Mouse (Mus musculus) hindbrain, embryonic 13.5 days (tissue): ENCODE measurements at regions not wholly inside any gene's neighbourhood (a gene's known extent, or its start where the extent isn't known, plus 50 kb on each side); places are given as distances from the start of the nearest gene placed in this dataset.

Experiments
- ATAC-seq: fragments of 200-750 bp; cut with Nextera tagmentation; 2 replicates; pipeline ENCODE4 v1.8.0; 2017; ENCODE audit warnings: moderate TSS enrichment; ENCODE audit not compliant: low FRiP score
- H3K27ac ChIP-seq: fragments of 300-500 bp; sonication (generic); 2 replicates; pipeline ENCODE4 v1.5.1; 2015; ENCODE audit warnings: inconsistent platforms, mild to moderate bottlenecking, moderate library complexity
- H3K27me3 ChIP-seq: fragments of 300-500 bp; sonication (generic); 2 replicates; pipeline ENCODE4 v1.6.1; 2015; ENCODE audit warnings: mild to moderate bottlenecking, inconsistent platforms
- H3K36me3 ChIP-seq: fragments of 300-500 bp; sonication (generic); 2 replicates; pipeline ENCODE4 v1.6.1; 2015; ENCODE audit warnings: mild to moderate bottlenecking, inconsistent platforms
- H3K4me1 ChIP-seq: fragments of 300-500 bp; sonication (generic); replicated peaks from 2 replicates; pipeline ENCODE4 v1.6.1; 2015; ENCODE audit warnings: inconsistent platforms
- H3K4me2 ChIP-seq: fragments of 300-500 bp; sonication (generic); 2 replicates; pipeline ENCODE4 v1.6.1; 2015; ENCODE audit warnings: inconsistent platforms, mild to moderate bottlenecking, moderate library complexity
- H3K4me3 ChIP-seq: fragments of 300-500 bp; sonication (generic); 2 replicates; pipeline ENCODE4 v1.5.1; 2015; ENCODE audit warnings: mild to moderate bottlenecking, inconsistent platforms
- H3K9ac ChIP-seq: fragments of 300-500 bp; sonication (generic); 2 replicates; pipeline ENCODE4 v1.6.1; 2015; ENCODE audit warnings: mild to moderate bottlenecking, inconsistent platforms
- H3K9me3 ChIP-seq: fragments of 300-500 bp; sonication (generic); 2 replicates; pipeline ENCODE4 v1.6.1; 2016; ENCODE audit warnings: inconsistent platforms
- WGBS: fragments of 180-500 bp; shearing (Covaris S2); methylation state at CpG from one replicate; pipeline ENCODE4 v1.1.7; 2015; 5-methylcytosine and 5-hydroxymethylcytosine counted together

DNA sequence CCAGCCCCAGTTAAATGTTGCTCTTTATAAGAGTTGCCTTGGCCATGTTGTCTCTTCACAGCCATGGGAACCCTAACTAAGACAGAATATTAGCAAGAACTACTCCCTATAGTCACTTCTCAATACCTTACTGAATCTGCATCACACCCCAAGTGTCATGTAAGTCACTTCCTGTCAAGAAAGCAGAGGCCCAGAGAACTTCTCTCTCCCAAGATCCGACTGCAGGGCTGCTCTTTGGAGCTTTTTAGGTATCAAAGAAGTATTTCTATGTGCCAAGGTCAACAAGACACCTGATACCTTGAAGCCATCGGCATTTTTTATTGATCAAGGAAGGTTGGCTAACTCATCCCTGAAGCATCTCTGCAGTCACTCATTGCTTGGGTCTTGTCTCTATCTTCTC is 72.0 kb upstream of the Rap1b start:
- Histone ChIP-seq H3K36me3 (no peaks in the 10 kb centered on the region), H3K4me3 (no peak overlapping the region), H3K4me2 (no peak overlapping the region), H3K9ac (no peak overlapping the region), H3K27me3 (no peaks in the 10 kb centered on the region), H3K4me1 (no peaks in the 10 kb centered on the region), H3K9me3 (no peaks in the 10 kb centered on the region), H3K27ac (no peak overlapping the region)
- WGBS: 75% methylated on average over 2 of the region's 2 CpGs
- no peak for ATAC-seq

DNA sequence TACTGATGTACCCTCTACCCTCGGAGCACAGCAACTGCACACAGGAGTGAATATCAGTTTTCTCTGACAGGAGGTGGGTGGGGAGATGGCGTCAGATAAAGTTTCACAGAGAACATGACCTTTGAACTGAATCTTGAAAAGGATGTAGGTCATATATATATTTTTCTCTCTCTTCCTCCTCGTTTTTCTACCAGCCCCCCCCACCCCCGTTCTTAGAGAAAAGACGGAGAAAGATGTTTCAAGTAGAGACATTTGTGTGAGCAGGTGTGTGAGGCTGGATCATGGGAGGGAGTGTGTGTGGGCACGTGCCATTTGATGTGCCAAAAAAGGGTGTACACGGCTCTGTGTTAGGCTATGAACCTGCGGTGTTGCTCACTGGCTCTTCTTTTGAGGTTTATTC is 72.8 kb upstream of the Rap1b start:
- Histone ChIP-seq H3K4me3 (no peak overlapping the region), H3K9ac (no peak overlapping the region), H3K4me2 (no peak overlapping the region), H3K27me3 (no peaks in the 10 kb centered on the region), H3K9me3 (no peaks in the 10 kb centered on the region), H3K27ac (no peak overlapping the region), H3K4me1 (no peaks in the 10 kb centered on the region), H3K36me3 (no peaks in the 10 kb centered on the region)
- no peak for ATAC-seq
- WGBS: 85% methylated on average over 8 of the region's 8 CpGs

DNA sequence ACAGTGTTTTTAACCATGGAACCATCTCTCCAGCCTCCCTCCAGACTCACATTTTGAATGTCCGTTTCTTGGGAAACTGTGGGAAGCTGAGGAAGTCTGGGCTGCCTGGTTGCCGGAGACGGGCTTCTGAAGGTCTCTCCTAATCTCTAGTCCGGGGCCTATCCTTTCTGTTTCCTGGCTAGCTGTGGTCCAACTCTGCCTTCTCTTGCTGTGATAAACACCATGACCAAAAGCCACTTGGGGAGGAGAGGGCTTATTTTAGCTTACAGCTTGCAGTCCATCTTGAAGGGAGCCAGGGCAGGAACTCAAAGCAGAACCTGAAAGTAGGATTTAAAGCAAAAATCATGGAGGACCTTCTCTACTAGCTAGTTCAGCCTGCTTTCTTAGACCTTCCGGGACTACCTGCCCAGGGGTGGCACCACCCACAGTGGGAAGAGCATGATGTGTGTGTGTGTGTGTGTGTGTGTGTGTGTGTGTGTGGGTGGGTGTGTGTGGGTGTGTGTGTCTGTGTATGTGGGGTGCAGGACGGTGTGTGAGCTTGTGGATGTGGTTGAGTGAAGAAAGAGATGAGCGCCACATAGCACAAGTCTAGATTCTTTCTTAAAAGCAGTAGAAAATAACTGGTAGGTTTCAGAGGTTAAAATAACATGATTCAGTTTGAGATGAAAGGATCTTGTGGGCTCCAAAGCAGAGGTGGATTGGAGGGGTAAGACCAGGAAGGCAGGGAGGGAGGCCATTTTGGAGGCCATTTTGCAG is 73.5 kb upstream of the Rap1b start:
- Histone ChIP-seq H3K9me3 (no peaks in the 10 kb centered on the region), H3K4me1 (no peaks in the 10 kb centered on the region), H3K9ac (no peak overlapping the region), H3K4me3 (no peak overlapping the region), H3K27me3 (no peaks in the 10 kb centered on the region), H3K27ac (no peak overlapping the region), H3K4me2 (no peak overlapping the region), H3K36me3 (no peaks in the 10 kb centered on the region)
- WGBS: 89% methylated on average over 7 of the region's 7 CpGs
- no peak for ATAC-seq

DNA sequence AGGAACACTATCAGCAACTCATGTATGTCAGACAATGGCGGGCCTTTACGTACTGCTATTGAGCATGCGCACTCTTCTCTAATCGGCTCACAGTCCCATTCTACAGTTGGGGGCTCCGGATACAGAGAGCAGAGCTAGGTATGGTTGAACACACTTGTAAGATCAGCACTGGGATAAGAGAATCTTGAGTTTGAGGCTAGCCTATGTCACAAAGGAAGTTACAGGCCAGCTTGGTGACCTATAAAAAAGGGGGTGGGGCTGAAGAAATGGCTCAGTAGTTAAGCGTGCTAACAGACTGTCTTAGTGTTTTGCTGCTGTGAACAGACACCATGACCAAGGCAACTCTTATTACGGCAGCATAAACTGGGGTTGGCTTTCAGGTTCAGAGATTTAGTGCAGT is 79.4 kb upstream of the Rap1b start:
- Histone ChIP-seq H3K4me3 (no peak overlapping the region), H3K27ac (no peak overlapping the region), H3K9ac (no peak overlapping the region), H3K27me3 (no peaks in the 10 kb centered on the region), H3K4me1 (no peaks in the 10 kb centered on the region), H3K36me3 (no peaks in the 10 kb centered on the region), H3K9me3 (no peaks in the 10 kb centered on the region), H3K4me2 (no peak overlapping the region)
- WGBS: 95% methylated on average over 7 of the region's 7 CpGs
- ATAC-seq: no peak

DNA sequence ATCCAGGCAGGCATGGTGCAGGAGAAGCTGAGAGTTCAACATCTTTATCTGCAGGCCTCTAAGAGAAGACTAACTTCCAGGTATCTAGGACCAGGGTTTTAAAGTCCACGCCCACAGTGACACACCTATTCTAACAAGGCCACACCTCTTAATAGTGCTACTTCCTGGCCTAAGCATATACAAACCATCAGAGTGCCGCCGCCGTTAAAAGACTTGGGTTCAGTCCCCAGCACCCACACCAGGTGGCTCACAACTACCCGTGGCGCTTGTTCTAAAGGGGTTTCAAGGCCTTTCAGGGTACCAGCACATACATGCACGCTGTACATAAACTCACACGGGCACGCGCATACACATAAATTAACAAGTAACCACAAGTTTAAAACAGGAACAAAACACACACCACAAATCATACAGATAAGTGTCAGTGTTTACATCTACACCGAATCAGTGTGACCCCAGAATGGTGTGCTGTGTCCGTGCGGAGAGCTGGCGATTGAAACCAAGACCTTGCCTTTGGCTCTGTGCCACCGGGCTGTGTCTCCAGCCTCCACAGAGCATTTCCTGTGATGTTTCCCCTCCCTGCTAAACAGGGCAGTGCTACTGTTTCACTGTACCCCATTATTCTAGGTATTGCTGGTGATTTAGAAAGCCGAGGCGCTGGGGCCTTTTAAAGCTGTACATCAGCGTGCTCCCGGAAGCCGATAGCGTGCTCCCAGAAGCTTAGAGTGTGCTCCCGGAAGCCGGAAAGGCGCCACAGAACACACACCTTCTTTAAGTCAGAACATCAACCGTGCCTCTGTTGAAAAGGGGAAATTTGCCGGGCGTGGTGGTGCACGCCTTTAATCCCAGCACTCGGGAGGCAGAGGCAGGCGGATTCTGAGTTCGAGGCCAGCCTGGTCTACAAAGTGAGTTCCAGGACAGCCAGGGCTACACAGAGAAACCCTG is 80.0 kb upstream of the Rap1b start:
- H3K4me2 ChIP-seq: no peak overlapping the region
- H3K27ac ChIP-seq: no peak overlapping the region
- no peaks in the 10 kb centered on the region for H3K4me1 ChIP-seq
- WGBS: 94% methylated on average over 31 of the region's 31 CpGs
- no peaks in the 10 kb centered on the region for H3K36me3 ChIP-seq
- H3K27me3 ChIP-seq: no peaks in the 10 kb centered on the region
- H3K4me3 ChIP-seq: no peak overlapping the region
- no peak overlapping the region for H3K9ac ChIP-seq
- H3K9me3 ChIP-seq: no peaks in the 10 kb centered on the region
- ATAC-seq: no peak

DNA sequence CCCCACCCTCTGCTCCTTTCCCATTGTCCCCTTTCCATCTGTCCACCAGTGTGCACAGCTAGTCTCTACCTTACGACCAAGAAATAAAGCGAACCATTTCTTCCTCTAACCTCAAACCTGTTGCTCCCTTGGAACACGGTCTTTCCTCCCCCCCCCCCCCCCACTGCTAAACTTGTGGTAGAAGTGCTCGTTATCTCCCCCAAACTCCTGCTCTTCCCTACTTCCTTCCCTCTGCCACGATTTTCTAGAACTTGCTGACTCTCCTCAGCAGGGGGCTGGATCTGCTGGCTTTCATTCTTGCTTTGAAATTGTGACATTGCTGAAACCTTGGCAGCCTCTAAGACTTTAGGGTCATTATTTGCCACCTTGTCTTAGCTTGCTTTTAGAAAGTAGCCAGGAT is 83.2 kb upstream of the Rap1b start:
- Histone ChIP-seq H3K27ac (no peak overlapping the region), H3K4me1 (no peaks in the 10 kb centered on the region), H3K4me3 (no peak overlapping the region), H3K36me3 (no peaks in the 10 kb centered on the region), H3K27me3 (no peaks in the 10 kb centered on the region), H3K9me3 (no peaks in the 10 kb centered on the region), H3K9ac (no peak overlapping the region), H3K4me2 (no peak overlapping the region)
- WGBS: 70% methylated on average over 5 of the region's 5 CpGs
- ATAC-seq: no peak

DNA sequence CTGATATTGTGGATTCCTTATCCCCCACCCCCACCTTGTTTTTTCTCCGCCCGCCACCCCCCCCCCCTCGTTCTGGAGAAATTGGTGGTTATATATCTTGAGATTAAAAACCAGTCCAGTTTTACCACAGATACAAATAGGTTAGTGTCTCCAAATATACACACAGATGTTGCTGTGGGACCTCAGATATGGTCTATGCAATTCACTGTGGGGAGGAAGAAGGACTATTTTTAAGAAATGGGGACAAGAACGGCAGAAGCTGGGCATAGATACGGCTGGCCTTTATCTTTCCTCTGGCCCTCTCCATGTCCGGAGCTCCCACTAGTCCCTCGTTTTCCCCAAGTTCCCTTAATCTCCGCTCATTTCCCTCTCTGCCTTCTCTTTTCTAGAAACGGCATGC is 89.0 kb upstream of the Rap1b start:
- Histone ChIP-seq H3K27ac (no peak overlapping the region), H3K9me3 (no peaks in the 10 kb centered on the region), H3K36me3 (no peaks in the 10 kb centered on the region), H3K4me1 (no peaks in the 10 kb centered on the region), H3K9ac (no peak overlapping the region), H3K4me2 (no peak overlapping the region), H3K4me3 (no peak overlapping the region), H3K27me3 (no peaks in the 10 kb centered on the region)
- no peak for ATAC-seq
- WGBS: 87% methylated on average over 9 of the region's 9 CpGs

DNA sequence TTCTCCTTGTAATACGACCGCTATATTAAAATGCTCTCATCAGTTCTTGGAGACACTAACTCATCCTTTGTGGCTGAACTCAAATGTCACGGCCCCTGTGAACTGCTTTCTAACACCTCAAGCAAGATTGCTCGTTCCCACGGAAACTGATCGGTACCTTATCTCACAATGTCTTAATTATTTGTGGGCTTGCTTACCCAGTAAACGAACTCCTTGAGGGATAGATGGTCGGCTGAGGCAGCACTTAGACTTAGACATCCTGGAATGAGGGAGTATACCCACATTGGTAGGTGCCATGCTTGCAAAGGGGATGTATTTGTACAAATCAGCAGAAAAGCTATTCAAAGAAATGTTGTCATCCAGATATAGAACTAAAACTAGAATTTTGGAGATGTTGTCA is 92.9 kb upstream of the Rap1b start:
- ATAC-seq: no peak
- 69% methylated on average over 8 of the region's 8 CpGs for WGBS
- H3K4me2 ChIP-seq: no peak overlapping the region

DNA sequence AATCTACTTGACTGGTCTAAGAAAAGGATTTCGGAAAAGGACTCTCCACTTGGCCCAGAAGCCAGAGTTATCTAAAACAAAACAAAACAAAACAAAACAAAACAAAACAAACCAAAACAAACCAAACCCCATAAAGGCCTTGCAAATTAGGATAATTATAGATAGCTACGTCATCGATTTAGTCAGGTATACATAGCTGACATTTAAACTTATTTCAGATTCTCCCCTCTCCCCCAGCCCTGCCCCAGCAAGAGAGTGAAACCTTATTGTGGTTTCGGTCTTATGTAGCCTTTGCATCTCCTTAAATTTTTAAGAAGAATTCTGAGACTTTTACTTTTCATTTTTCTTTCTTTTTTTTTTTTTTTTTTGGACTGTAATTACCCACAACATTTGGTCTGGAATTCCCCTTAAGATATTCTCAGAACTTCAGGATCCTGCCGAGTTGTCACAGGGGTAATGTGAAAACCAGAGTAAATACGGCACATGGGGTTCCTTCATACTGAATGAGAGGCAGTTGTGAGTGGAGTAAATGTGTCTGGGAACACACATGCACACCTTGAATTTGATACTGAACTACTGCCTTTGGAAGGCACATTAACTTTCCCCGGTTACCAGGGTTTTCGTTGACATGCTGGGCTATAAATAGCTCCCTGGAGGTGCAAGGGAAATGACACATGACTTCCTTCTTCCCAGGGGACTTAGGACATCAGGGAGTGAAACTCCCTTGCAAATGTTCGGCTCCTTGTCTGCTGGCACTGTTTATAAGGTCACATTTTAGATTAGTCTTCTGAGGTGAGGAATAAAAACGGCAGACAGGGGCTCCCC is 94.8 kb upstream of the Rap1b start:
- 62% methylated on average over 10 of the region's 10 CpGs for WGBS
- peak overlapping the region; percentile 58 for H3K27ac ChIP-seq
- no peak for ATAC-seq
- H3K27me3 ChIP-seq: no peaks in the 10 kb centered on the region
- H3K9ac ChIP-seq: no peak overlapping the region
- H3K4me2 ChIP-seq: no peak overlapping the region
- H3K9me3 ChIP-seq: no peaks in the 10 kb centered on the region
- H3K36me3 ChIP-seq: no peaks in the 10 kb centered on the region
- H3K4me3 ChIP-seq: no peak overlapping the region
- H3K4me1 ChIP-seq: peaks cover 12% of the 10 kb centered on the region

More for the DNA sequence above, 92.9 kb upstream of the Rap1b start:
- no peak overlapping the region for H3K9ac ChIP-seq
- H3K27me3 ChIP-seq: no peaks in the 10 kb centered on the region
- H3K9me3 ChIP-seq: no peaks in the 10 kb centered on the region
- no peaks in the 10 kb centered on the region for H3K36me3 ChIP-seq
- H3K27ac ChIP-seq: no peak overlapping the region
- peaks cover 12% of the 10 kb centered on the region for H3K4me1 ChIP-seq
- H3K4me3 ChIP-seq: no peak overlapping the region

DNA sequence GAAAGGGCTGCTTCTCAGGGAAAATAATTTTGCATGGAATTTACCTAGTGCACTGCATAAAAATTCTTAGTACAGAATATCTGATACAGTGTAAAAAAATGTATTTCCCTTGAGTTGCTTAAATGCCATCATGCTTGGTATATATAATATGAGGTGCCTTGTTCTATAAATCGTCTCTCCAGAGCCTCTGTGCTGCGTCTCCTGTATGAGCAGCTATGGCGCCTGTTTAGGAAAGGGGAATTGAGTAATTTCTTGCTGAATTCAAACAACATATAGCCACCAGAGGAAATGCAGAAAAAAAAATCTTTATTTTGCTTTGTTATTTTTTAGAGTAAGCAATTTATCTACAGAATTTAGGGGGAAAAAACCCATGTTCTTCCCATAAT is 95.4 kb upstream of the Rap1b start:
- Histone ChIP-seq H3K4me3 (no peak overlapping the region), H3K4me1 (peaks cover 12% of the 10 kb centered on the region), H3K4me2 (no peak overlapping the region), H3K36me3 (no peaks in the 10 kb centered on the region), H3K9ac (no peak overlapping the region), H3K9me3 (no peaks in the 10 kb centered on the region), H3K27ac (peak overlapping the region; percentile 58), H3K27me3 (no peaks in the 10 kb centered on the region)
- no peak for ATAC-seq
- WGBS: 64% methylated on average over 3 of the region's 3 CpGs

DNA sequence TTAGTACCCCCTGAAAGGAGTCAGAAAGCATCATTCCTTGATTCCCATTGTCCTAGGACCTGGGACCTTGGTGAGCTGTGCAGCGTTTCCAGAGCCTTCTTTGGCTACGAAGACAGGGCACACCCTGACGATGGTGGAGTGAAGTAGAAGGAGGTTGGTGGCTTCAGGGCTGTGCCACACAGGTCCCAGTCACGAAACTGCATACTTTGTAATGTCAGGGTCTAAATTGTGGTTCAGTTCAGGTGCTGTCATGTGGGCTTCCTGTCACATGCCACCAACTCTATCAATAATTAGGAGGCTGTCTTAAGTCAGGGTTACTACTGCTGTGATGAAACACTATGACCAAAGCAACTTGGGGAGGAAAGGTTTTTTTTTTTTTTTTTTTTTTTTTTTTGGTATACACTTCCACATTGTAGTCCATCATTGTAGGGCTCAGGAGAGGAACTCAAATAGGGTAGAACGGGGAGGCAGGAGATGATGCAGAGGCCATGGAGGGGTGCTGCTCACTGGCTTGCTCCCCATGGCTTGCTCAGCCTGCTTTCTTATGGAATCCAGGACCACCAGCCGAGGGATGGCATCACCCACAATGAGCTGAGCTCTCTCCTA is 98.0 kb upstream of the Rap1b start:
- Histone ChIP-seq H3K27ac (no peak overlapping the region), H3K36me3 (no peaks in the 10 kb centered on the region), H3K27me3 (no peaks in the 10 kb centered on the region), H3K9ac (no peak overlapping the region), H3K4me1 (peaks cover 12% of the 10 kb centered on the region), H3K4me3 (no peak overlapping the region), H3K9me3 (no peaks in the 10 kb centered on the region), H3K4me2 (no peak overlapping the region)
- ATAC-seq: no peak
- WGBS: 83% methylated on average over 6 of the region's 6 CpGs

DNA sequence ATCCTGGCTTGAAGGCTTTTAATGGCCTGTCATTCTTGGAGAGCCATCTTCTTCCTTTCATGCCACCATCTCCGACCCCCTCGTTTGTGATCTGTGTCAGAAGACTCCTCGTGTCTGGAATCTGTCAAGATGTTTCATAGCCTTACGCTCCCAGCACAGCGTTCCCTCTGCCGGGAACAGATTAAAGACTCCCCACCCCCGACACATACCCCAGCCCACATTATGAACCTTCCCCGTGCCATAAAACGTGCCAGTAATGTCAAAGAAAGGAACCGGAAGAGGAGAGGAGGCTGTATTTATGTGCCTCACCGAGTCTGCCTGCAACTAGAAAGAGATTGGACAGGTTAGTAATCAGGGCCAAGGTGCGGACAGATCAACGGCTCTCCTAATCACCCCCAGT is 101.4 kb upstream of the Rap1b start:
- Histone ChIP-seq H3K27ac (no peak overlapping the region), H3K4me1 (no peaks in the 10 kb centered on the region), H3K9ac (no peak overlapping the region), H3K4me2 (no peak overlapping the region), H3K4me3 (no peak overlapping the region), H3K9me3 (no peaks in the 10 kb centered on the region), H3K27me3 (no peaks in the 10 kb centered on the region), H3K36me3 (no peaks in the 10 kb centered on the region)
- ATAC-seq: no peak
- 73% methylated on average over 13 of the region's 13 CpGs for WGBS
